ENCODE assay signal across 28 mouse cellular contexts in the genomic region with DNA sequence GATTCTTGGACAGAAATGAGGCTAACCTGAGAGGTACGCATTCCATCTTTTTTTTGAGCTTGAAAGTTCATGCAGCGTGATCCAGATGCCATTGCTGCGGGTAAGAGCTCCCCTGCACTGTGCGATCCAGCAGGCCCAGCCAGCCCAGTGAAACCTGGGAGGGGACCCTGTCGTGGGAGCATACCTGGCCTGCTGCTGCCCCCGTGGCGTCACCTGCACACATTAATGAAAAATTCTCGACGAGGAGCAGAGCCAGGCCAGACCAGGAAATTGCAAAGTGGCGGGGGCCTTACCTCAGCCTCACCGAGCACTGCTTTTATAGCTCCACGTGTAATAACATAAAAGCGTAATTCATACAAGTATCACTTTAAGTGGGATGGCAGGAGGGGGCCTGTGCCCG.
DNase-seq lines count a peak whose midpoint lies in the region; ATAC-seq and TF ChIP-seq lines count a peak whose summit lies in the region.
"Had no signal": no experiment of that assay in that cellular context is flagged by ENCODE, and none has a peak within 500 bp of the region (broad histone marks: within the 10 kb centered on the region; RNA-seq: fewer than 3 reads in every experiment).

No protein-coding gene starts in this region.

- TF ChIP-seq CTCF in kidney, adult 2 months (conservative IDR thresholded peaks at IDR 0.05; ENCODE audit: insufficient read depth, insufficient read length, low read depth, low read length) = no peak

- H3K27ac ChIP-seq in kidney, embryonic 14.5 days (ENCODE audit: low read depth, low read length) = peak overlapping the region; percentile 42; the same call in 1 of the 2 replicates
- H3K27ac ChIP-seq in kidney, adult 2 months (ENCODE audit: insufficient read depth, low read depth, low read length) = no peak overlapping the region
- no peak overlapping the region; the same call in 1 of the 2 replicates for H3K27ac ChIP-seq in limb, embryonic 11.5 days (replicated peaks; ENCODE audit: low read depth, low read length)
- H3K27ac ChIP-seq in limb, embryonic 10.5 days = no peak overlapping the region
- H3K27ac ChIP-seq in limb, embryonic 12.5 days = peak overlapping the region; percentile 66
- H3K27ac ChIP-seq in limb, embryonic 14.5 days (replicated peaks; ENCODE audit: low read depth, low read length) = 0 out of 2 replicates have a peak overlapping the region, but pooled peaks have one; percentile 8
- H3K27ac ChIP-seq: embryonic facial prominence, embryonic 12.5 days; embryonic facial prominence, embryonic 15.5 days; forebrain, embryonic 12.5 days; forebrain, embryonic 15.5 days; heart, adult 2 months; heart, embryonic 15.5 days; hindbrain, embryonic 10.5 days; hindbrain, embryonic 13.5 days had no signal

- H3K4me3 ChIP-seq in kidney, embryonic 14.5 days (ENCODE audit: low read length) = no peak overlapping the region
- H3K4me3 ChIP-seq in kidney, adult 2 months (ENCODE audit: insufficient read depth, low read depth, low read length) = no peak overlapping the region
- no peak overlapping the region for H3K4me3 ChIP-seq in limb, embryonic 11.5 days (ENCODE audit: low read depth, low read length)
- H3K4me3 ChIP-seq in limb, embryonic 10.5 days = no peak overlapping the region
- no peak overlapping the region for H3K4me3 ChIP-seq in limb, embryonic 12.5 days (replicated peaks)
- H3K4me3 ChIP-seq in limb, embryonic 14.5 days (replicated peaks; ENCODE audit: low read length) = no peak overlapping the region
- H3K4me3 ChIP-seq: embryonic facial prominence, embryonic 12.5 days; embryonic facial prominence, embryonic 15.5 days; forebrain, embryonic 12.5 days; forebrain, embryonic 15.5 days; heart, adult 2 months; heart, embryonic 12.5 days; heart, embryonic 15.5 days; hindbrain, embryonic 10.5 days; hindbrain, embryonic 13.5 days had no signal

- no peak for DNase-seq in kidney, adult 2 months
- DNase-seq in limb, embryonic 11.5 days (ENCODE audit: low spot score) = no peak
- no peak for DNase-seq in limb, embryonic 10.5 days (ENCODE audit: low spot score)
- no peak for DNase-seq in limb, embryonic 14.5 days (ENCODE audit: low spot score)
- DNase-seq in embryo, embryonic 10.5 days (ENCODE audit: low spot score) = no peak
- DNase-seq: adrenal gland, postnatal 10 days; adrenal gland, postnatal 36 days; B cell, adult 2 months; cerebellum, adult 18-20 months; cerebellum, adult 9-10 months; cerebellum, postnatal 14 days; gastrocnemius, postnatal 25 days; heart, adult 2 months; heart, postnatal 10 days; heart, postnatal 36 days had no signal

- no peaks in the 10 kb centered on the region for H3K9me3 ChIP-seq in kidney, embryonic 14.5 days (ENCODE audit: control insufficient read depth, low read length)
- no peaks in the 10 kb centered on the region for H3K9me3 ChIP-seq in limb, embryonic 11.5 days (ENCODE audit: control insufficient read depth, low read length)
- H3K9me3 ChIP-seq in limb, embryonic 10.5 days (replicated peaks) = no peaks in the 10 kb centered on the region
- no peaks in the 10 kb centered on the region for H3K9me3 ChIP-seq in limb, embryonic 12.5 days
- no peaks in the 10 kb centered on the region for H3K9me3 ChIP-seq in limb, embryonic 14.5 days (ENCODE audit: control insufficient read depth, low read length)
- H3K9me3 ChIP-seq: embryonic facial prominence, embryonic 12.5 days; embryonic facial prominence, embryonic 15.5 days; forebrain, embryonic 12.5 days; forebrain, embryonic 15.5 days; G1E; heart, embryonic 12.5 days; heart, embryonic 15.5 days; hindbrain, embryonic 10.5 days; hindbrain, embryonic 13.5 days had no signal

- TF ChIP-seq POLR2A in kidney, adult 2 months (IDR thresholded peaks at IDR 0.05; ENCODE audit: low read depth, low read length) = no peak
- no peak for TF ChIP-seq POLR2A in limb, embryonic 14.5 days (IDR thresholded peaks at IDR 0.05; ENCODE audit: borderline replicate concordance, extremely low read depth, insufficient read depth, insufficient read length)

- no peak for ATAC-seq in kidney, embryonic 14.5 days (ENCODE audit: low FRiP score, low TSS enrichment)
- ATAC-seq in limb, embryonic 11.5 days (ENCODE audit: insufficient number of reproducible peaks, low FRiP score, low TSS enrichment, low read depth) = 0 out of 2 replicates have a peak, but pooled peaks have one; percentile 14
- no peak for ATAC-seq in limb, embryonic 12.5 days (ENCODE audit: insufficient number of reproducible peaks, insufficient read depth, low FRiP score, low TSS enrichment, low read depth)
- ATAC-seq in limb, embryonic 14.5 days (ENCODE audit: low FRiP score, low read depth) = peak; percentile 56
- ATAC-seq: forebrain, embryonic 15.5 days; hindbrain, embryonic 16.5 days had no signal

- WGBS in kidney, embryonic 14.5 days = 56% methylated on average over 14 of the region's 14 CpGs
- WGBS in kidney, adult 2 months = 68% methylated on average over 14 of the region's 14 CpGs
- WGBS in limb, embryonic 11.5 days = 66% methylated on average over 14 of the region's 14 CpGs
- 84% methylated on average over 14 of the region's 14 CpGs for WGBS in limb, embryonic 10.5 days
- WGBS in limb, embryonic 12.5 days = 47% methylated on average over 14 of the region's 14 CpGs
- 34% methylated on average over 14 of the region's 14 CpGs for WGBS in limb, embryonic 14.5 days

- H3K27me3 ChIP-seq in kidney, embryonic 14.5 days (ENCODE audit: control insufficient read depth, insufficient read depth, low read length) = no peaks in the 10 kb centered on the region; the same call in 1 of the 2 replicates
- H3K27me3 ChIP-seq in kidney, adult 2 months (replicated peaks; ENCODE audit: control insufficient read depth, insufficient read depth, low read length) = no peaks in the 10 kb centered on the region
- H3K27me3 ChIP-seq in limb, embryonic 11.5 days (ENCODE audit: control insufficient read depth, insufficient read depth, low read length) = no peaks in the 10 kb centered on the region
- no peaks in the 10 kb centered on the region for H3K27me3 ChIP-seq in limb, embryonic 10.5 days (ENCODE audit: low read depth, poor library complexity, severe bottlenecking)
- H3K27me3 ChIP-seq in limb, embryonic 12.5 days = no peaks in the 10 kb centered on the region
- H3K27me3 ChIP-seq in limb, embryonic 14.5 days (ENCODE audit: control insufficient read depth, insufficient read depth, low read length) = no peaks in the 10 kb centered on the region
- H3K27me3 ChIP-seq: embryonic facial prominence, embryonic 15.5 days; forebrain, embryonic 12.5 days; forebrain, embryonic 15.5 days; heart, embryonic 12.5 days; Patski had no signal

- no peak overlapping the region for H3K4me2 ChIP-seq in kidney, embryonic 14.5 days (replicated peaks; ENCODE audit: low read depth, low read length)
- H3K4me2 ChIP-seq in limb, embryonic 11.5 days (ENCODE audit: low read depth, severe bottlenecking) = no peak overlapping the region
- H3K4me2 ChIP-seq in limb, embryonic 12.5 days = no peak overlapping the region
- no peak overlapping the region for H3K4me2 ChIP-seq in limb, embryonic 14.5 days (replicated peaks; ENCODE audit: low read depth, low read length, severe bottlenecking)
- H3K4me2 ChIP-seq: embryonic facial prominence, embryonic 12.5 days; embryonic facial prominence, embryonic 15.5 days; forebrain, embryonic 12.5 days; forebrain, embryonic 15.5 days; heart, embryonic 12.5 days; heart, embryonic 15.5 days; hindbrain, embryonic 13.5 days had no signal

- no peak overlapping the region for H3K9ac ChIP-seq in kidney, embryonic 14.5 days (ENCODE audit: low read depth, low read length)
- H3K9ac ChIP-seq in limb, embryonic 11.5 days (ENCODE audit: low read length) = no peak overlapping the region
- no peak overlapping the region for H3K9ac ChIP-seq in limb, embryonic 12.5 days (replicated peaks)
- no peak overlapping the region for H3K9ac ChIP-seq in limb, embryonic 14.5 days (ENCODE audit: low read depth, low read length, severe bottlenecking)
- H3K9ac ChIP-seq: embryonic facial prominence, embryonic 12.5 days; embryonic facial prominence, embryonic 15.5 days; forebrain, embryonic 12.5 days; forebrain, embryonic 15.5 days; heart, embryonic 12.5 days; heart, embryonic 15.5 days; hindbrain, embryonic 13.5 days had no signal

- H3K36me3 ChIP-seq in kidney, embryonic 14.5 days (ENCODE audit: control insufficient read depth, insufficient read depth, low read length) = no peaks in the 10 kb centered on the region
- no peaks in the 10 kb centered on the region for H3K36me3 ChIP-seq in kidney, adult 2 months (ENCODE audit: control insufficient read depth, insufficient read depth, low read length)
- H3K36me3 ChIP-seq in limb, embryonic 11.5 days (ENCODE audit: control insufficient read depth, insufficient read depth, low read length) = no peaks in the 10 kb centered on the region
- H3K36me3 ChIP-seq in limb, embryonic 10.5 days = no peaks in the 10 kb centered on the region
- no peaks in the 10 kb centered on the region for H3K36me3 ChIP-seq in limb, embryonic 12.5 days
- no peaks in the 10 kb centered on the region for H3K36me3 ChIP-seq in limb, embryonic 14.5 days (ENCODE audit: control insufficient read depth, insufficient read depth, low read length)
- H3K36me3 ChIP-seq: embryonic facial prominence, embryonic 12.5 days; embryonic facial prominence, embryonic 15.5 days; forebrain, embryonic 12.5 days; forebrain, embryonic 15.5 days; G1E; heart, embryonic 12.5 days; heart, embryonic 15.5 days; hindbrain, embryonic 10.5 days; hindbrain, embryonic 13.5 days had no signal

- peaks cover 30% of the 10 kb centered on the region for H3K4me1 ChIP-seq in kidney, embryonic 14.5 days (ENCODE audit: control insufficient read depth, insufficient read depth, low read length)
- H3K4me1 ChIP-seq in kidney, adult 2 months (ENCODE audit: control insufficient read depth, insufficient read depth, low read length) = no peaks in the 10 kb centered on the region
- H3K4me1 ChIP-seq in limb, embryonic 11.5 days (ENCODE audit: control insufficient read depth, insufficient read depth, low read length) = peaks cover 18% of the 10 kb centered on the region
- peaks cover 43% of the 10 kb centered on the region for H3K4me1 ChIP-seq in limb, embryonic 10.5 days
- peaks cover 39% of the 10 kb centered on the region for H3K4me1 ChIP-seq in limb, embryonic 12.5 days (replicated peaks)
- H3K4me1 ChIP-seq in limb, embryonic 14.5 days (ENCODE audit: control insufficient read depth, insufficient read depth, low read length) = peaks cover 28% of the 10 kb centered on the region
- H3K4me1 ChIP-seq: forebrain, embryonic 15.5 days had no signal

Comparison
In these comparisons a context has a peak if more than half of its experiments do, and no peak if none do; other contexts are left out.
1. ATAC-seq: peak in limb, embryonic 11.5 days (single experiment) and limb, embryonic 14.5 days (single experiment); none in kidney, embryonic 14.5 days (single experiment) and limb, embryonic 12.5 days (single experiment).
2. H3K27ac ChIP-seq: peak in kidney, embryonic 14.5 days (single experiment), limb, embryonic 12.5 days (single experiment) and limb, embryonic 14.5 days (single experiment); none in kidney, adult 2 months (single experiment), limb, embryonic 11.5 days (single experiment) and limb, embryonic 10.5 days (single experiment).